Mouse (Mus musculus) ES-Bruce4 (cell line): ENCODE data around the gene Olfr543.

ENCODE experiments used
- CTCF ChIP-seq: IDR thresholded peaks from one replicate; pipeline ENCODE4 v1.8.1; 2011; ENCODE audit warnings: low read depth, low read length
- EP300 ChIP-seq: IDR thresholded peaks from 2 replicates; pipeline ENCODE4 v1.6.1; 2011; ENCODE audit warnings: low read depth, low read length; ENCODE audit not compliant: insufficient read depth
- POLR2A ChIP-seq: IDR thresholded peaks from one replicate; pipeline ENCODE4 v1.8.1; 2011; ENCODE audit warnings: low read length; ENCODE audit not compliant: insufficient read depth

DNA sequence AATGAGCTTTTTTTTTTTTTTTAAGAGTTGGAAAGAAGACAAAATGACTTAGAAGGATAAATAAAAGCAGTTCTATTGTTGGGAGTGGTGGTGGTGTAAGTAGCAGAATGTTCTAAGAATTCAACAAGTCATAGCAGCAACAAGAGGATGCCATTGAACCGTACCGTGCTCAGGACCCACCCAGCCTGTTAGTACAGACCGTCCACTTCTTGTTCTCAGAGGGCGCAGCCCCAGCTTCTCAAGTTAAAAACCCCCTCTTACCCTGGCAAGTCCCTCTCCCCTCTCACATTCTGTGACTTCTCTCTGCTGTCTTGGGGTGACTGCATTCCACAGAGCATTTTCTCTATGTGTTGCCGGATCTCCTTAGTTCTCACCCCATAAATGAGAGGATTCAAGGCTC is 4.9 kb downstream of the Olfr543 start:
- no peak for TF ChIP-seq POLR2A
- no peak for TF ChIP-seq EP300
- TF ChIP-seq CTCF = no peak
